Mouse (Mus musculus): ENCODE data around the gene Rffl. TPM values are rescaled to one million over a fixed set of nuclear protein-coding genes. Genes with fewer than 3 reads are reported as not detected.

Gene Rffl
- polyA plus RNA-seq, 1 experiment: 8.9 TPM

DNA sequence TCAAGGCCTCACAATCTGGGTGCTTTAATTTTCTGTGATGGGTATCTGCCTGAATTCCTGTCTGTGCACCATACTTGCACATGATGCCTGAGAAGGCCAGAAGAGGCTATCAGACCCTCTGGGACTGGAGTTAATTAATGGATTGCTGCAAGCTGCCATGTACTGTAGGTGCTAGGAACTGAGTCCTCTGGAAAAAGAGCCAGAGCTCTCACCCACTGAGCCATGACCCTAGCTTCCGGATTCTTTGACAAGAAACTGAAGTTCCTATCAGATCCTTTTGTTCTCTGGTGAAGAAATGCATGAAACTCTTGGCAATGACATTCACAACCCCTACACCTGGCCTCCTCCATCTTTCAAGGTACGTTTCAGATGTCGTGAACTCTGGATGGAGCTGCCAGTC is 24.1 kb downstream of the Rffl start:
- WGBS: 88% methylated on average over 3 of the region's 3 CpGs
- TF ChIP-seq CTCF (IDR thresholded peaks at IDR 0.05; ENCODE audit: extremely low read depth, insufficient read length, insufficient replicate concordance, low read depth, low read length) (no peak), POLR2A (IDR thresholded peaks at IDR 0.05; ENCODE audit: low read depth, low read length) (no peak)
- H3K4me3 ChIP-seq (ENCODE audit: low read depth, low read length): no peak overlapping the region
- no peak overlapping the region for H3K27ac ChIP-seq (ENCODE audit: insufficient read depth, low read depth, low read length)
- no peaks in the 10 kb centered on the region for H3K36me3 ChIP-seq (ENCODE audit: control insufficient read depth, insufficient read depth, low read length)
- no peaks in the 10 kb centered on the region for H3K4me1 ChIP-seq (ENCODE audit: control insufficient read depth, insufficient read depth, insufficient read length, low read length)
- no peaks in the 10 kb centered on the region for H3K27me3 ChIP-seq (ENCODE audit: control insufficient read depth, insufficient read depth, low read length)

DNA sequence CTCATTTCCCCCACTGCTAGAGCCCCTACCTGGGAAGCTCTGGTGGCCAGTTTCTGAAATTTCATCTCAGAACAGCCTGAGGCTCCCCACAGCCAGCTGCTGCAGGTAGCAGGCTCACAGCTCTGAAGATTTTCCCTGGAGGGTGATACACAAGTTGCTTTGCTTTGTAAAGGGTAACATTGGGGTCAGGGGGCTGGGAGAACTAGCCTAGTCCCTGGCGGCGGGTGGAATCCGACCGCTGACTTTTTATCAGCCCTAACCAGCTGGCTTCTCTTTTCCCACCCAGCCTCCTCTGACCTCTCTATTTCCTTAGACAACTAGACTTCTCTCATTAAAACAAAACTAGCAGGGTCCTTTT is 25.0 kb downstream of the Rffl start:
- no peaks in the 10 kb centered on the region for H3K27me3 ChIP-seq (ENCODE audit: control insufficient read depth, insufficient read depth, low read length)
- no peaks in the 10 kb centered on the region for H3K4me1 ChIP-seq (ENCODE audit: control insufficient read depth, insufficient read depth, insufficient read length, low read length)
- H3K27ac ChIP-seq (ENCODE audit: insufficient read depth, low read depth, low read length): peak overlapping the region; percentile 17; the same call in 1 of the 2 replicates
- WGBS: 53% methylated on average over 4 of the region's 4 CpGs
- TF ChIP-seq POLR2A (IDR thresholded peaks at IDR 0.05; ENCODE audit: low read depth, low read length) (no peak), CTCF (IDR thresholded peaks at IDR 0.05; ENCODE audit: extremely low read depth, insufficient read length, insufficient replicate concordance, low read depth, low read length) (no peak)
- peak overlapping the region; percentile 34; the same call in 1 of the 2 replicates for H3K4me3 ChIP-seq (ENCODE audit: low read depth, low read length)
- H3K36me3 ChIP-seq (ENCODE audit: control insufficient read depth, insufficient read depth, low read length): no peaks in the 10 kb centered on the region

DNA sequence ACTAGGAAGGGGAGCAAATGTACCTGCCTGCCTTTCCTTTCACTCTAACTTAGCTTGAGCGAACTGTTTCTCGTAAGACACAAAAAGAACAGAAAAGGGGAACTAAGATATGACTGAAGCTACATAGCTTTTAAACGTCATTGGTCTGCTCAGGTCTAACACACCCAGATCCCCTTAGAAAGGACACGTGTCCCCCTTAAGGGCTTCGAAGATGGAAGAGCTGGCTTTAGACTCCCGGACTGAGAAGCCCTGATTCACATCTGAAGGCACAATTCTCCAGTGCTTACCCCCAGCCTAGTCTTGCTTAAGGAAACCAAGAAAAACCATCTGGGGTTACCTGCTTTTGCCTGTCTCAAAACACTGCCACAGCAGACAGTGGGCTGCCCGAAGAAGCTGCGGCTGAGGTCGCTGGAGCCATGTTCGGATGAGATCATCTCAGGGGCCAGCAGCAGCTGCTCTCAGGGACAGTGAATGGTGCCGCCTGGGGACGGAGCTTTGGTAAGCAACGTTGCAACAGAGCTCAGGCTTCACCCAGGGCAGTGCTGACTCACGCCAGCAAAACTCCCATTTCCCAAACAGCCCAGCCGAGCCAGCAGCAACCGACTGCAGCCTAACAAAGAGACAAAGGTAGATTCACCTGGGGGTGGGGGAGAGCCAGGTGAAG is 25.5 kb downstream of the Rffl start:
- no peaks in the 10 kb centered on the region for H3K36me3 ChIP-seq (ENCODE audit: control insufficient read depth, insufficient read depth, low read length)
- H3K27me3 ChIP-seq (ENCODE audit: control insufficient read depth, insufficient read depth, low read length): no peaks in the 10 kb centered on the region
- peak overlapping the region; percentile 34 for H3K4me3 ChIP-seq (ENCODE audit: low read depth, low read length)
- peak overlapping the region; percentile 31; the same call in 1 of the 2 replicates for H3K27ac ChIP-seq (ENCODE audit: insufficient read depth, low read depth, low read length)
- 54% methylated on average over 16 of the region's 16 CpGs for WGBS
- no peaks in the 10 kb centered on the region for H3K4me1 ChIP-seq (ENCODE audit: control insufficient read depth, insufficient read depth, insufficient read length, low read length)
- TF ChIP-seq POLR2A (IDR thresholded peaks at IDR 0.05; ENCODE audit: low read depth, low read length): no peak
- no peak for TF ChIP-seq CTCF (IDR thresholded peaks at IDR 0.05; ENCODE audit: extremely low read depth, insufficient read length, insufficient replicate concordance, low read depth, low read length)

DNA sequence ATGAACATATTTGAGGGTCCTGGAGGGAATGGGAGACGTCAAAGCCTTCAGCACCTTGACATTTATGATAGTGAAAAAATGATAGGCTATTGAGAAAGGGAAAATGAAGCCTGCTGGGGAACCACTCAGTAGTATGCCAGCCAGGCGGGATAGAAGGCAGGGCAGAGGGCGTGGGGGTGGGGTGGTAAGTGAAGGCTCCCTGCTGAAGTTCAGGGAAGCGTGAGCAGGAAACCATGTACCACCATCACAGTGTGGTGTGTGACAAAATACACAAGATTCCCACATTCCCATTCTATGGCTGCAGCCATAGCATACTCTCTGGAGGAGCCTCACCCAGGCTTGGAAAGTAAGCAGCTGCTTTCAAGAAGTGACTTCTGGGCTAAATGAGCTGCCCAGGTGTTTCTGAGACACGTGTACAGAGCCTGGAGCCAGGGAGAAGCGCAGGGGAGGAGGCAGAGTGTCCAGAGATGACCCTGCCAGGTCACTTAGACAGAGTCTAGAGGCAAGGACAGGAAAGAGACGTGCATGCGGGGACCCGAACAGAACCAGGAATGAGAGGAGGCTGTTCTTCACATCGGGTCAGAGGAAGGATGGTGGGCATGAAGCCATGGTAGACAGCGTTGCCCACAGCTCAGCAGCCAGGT is 26.1 kb downstream of the Rffl start:
- H3K4me3 ChIP-seq (ENCODE audit: low read depth, low read length): peak overlapping the region; percentile 30
- 0 out of 2 replicates have a peak overlapping the region, but pooled peaks have one; percentile 31 for H3K27ac ChIP-seq (ENCODE audit: insufficient read depth, low read depth, low read length)
- no peaks in the 10 kb centered on the region for H3K4me1 ChIP-seq (ENCODE audit: control insufficient read depth, insufficient read depth, insufficient read length, low read length)
- no peaks in the 10 kb centered on the region for H3K36me3 ChIP-seq (ENCODE audit: control insufficient read depth, insufficient read depth, low read length)
- H3K27me3 ChIP-seq (ENCODE audit: control insufficient read depth, insufficient read depth, low read length): no peaks in the 10 kb centered on the region
- WGBS: 76% methylated on average over 11 of the region's 11 CpGs
- TF ChIP-seq POLR2A (IDR thresholded peaks at IDR 0.05; ENCODE audit: low read depth, low read length) (no peak), CTCF (IDR thresholded peaks at IDR 0.05; ENCODE audit: extremely low read depth, insufficient read length, insufficient replicate concordance, low read depth, low read length) (no peak)

DNA sequence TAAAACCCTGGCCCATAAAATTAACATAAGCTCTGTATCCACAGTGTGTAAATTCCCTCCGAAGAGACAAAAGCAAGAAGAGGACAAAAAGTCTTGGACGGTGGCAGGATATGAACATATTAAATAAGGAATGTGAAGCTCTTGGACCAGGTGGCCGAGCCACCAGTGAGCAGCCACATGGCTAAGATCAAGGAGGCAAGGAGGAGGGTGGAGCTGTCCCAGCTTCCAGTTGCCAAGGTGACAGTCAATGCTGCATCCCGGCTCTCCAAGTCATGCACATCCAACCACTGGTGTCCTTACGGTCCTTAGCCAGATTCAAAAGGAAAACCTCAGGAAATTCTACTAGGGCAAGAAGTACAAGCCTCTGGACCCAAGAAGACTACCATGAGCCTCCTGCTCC is 32.5 kb downstream of the Rffl start:
- 71% methylated on average over 5 of the region's 5 CpGs for WGBS
- no peaks in the 10 kb centered on the region for H3K4me1 ChIP-seq (ENCODE audit: control insufficient read depth, insufficient read depth, insufficient read length, low read length)
- TF ChIP-seq POLR2A (IDR thresholded peaks at IDR 0.05; ENCODE audit: low read depth, low read length) (no peak), CTCF (IDR thresholded peaks at IDR 0.05; ENCODE audit: extremely low read depth, insufficient read length, insufficient replicate concordance, low read depth, low read length) (no peak)
- no peaks in the 10 kb centered on the region for H3K27me3 ChIP-seq (ENCODE audit: control insufficient read depth, insufficient read depth, low read length)
- no peak overlapping the region for H3K27ac ChIP-seq (ENCODE audit: insufficient read depth, low read depth, low read length)
- no peaks in the 10 kb centered on the region for H3K36me3 ChIP-seq (ENCODE audit: control insufficient read depth, insufficient read depth, low read length)
- H3K4me3 ChIP-seq (ENCODE audit: low read depth, low read length): no peak overlapping the region

DNA sequence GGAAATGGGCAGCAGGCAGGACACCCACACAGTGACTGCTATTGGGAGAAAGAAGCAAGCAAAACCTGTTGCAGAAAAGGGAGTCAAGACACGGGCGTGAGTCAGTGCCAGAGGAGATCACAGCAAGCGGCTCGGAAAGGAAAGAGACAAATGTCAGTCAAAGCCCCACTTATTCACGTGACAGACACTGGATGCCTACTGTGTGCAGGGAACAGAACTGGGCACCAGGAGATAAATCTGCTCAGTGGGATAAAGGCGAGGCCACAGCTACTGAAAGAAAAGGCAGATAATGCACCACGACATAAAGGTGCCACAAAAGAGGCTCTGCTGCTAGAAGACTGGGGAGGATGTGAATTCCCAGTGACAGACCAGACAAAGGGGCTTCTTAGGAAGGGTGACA is 33.2 kb downstream of the Rffl start:
- H3K4me3 ChIP-seq (ENCODE audit: low read depth, low read length): no peak overlapping the region
- no peak overlapping the region for H3K27ac ChIP-seq (ENCODE audit: insufficient read depth, low read depth, low read length)
- no peak for TF ChIP-seq POLR2A (IDR thresholded peaks at IDR 0.05; ENCODE audit: low read depth, low read length)
- TF ChIP-seq CTCF (IDR thresholded peaks at IDR 0.05; ENCODE audit: extremely low read depth, insufficient read length, insufficient replicate concordance, low read depth, low read length): no peak
- no peaks in the 10 kb centered on the region for H3K36me3 ChIP-seq (ENCODE audit: control insufficient read depth, insufficient read depth, low read length)
- WGBS: 86% methylated on average over 7 of the region's 7 CpGs
- no peaks in the 10 kb centered on the region for H3K4me1 ChIP-seq (ENCODE audit: control insufficient read depth, insufficient read depth, insufficient read length, low read length)
- H3K27me3 ChIP-seq (ENCODE audit: control insufficient read depth, insufficient read depth, low read length): no peaks in the 10 kb centered on the region

DNA sequence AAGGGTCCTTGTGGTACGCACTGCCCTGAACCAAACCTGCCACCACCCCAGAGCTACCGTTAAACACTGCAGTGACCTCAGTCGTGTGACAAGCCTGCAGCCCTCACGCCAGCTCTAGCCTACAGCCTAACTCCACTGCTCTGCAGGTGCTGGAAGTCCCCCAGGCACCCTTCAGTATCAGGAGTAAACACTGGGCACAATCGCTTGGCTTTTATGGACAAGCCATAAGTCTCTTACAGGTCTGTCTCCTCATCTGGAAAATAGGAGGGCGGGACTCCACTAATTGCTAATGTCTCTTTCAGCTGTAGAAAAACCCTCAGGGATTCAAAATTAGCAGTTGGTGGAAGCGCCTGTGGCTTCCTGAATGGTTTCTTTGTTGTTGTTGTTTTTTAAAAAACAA is 33.8 kb downstream of the Rffl start:
- no peaks in the 10 kb centered on the region for H3K36me3 ChIP-seq (ENCODE audit: control insufficient read depth, insufficient read depth, low read length)
- WGBS: 41% methylated on average over 7 of the region's 7 CpGs
- H3K4me3 ChIP-seq (ENCODE audit: low read depth, low read length): no peak overlapping the region
- TF ChIP-seq CTCF (IDR thresholded peaks at IDR 0.05; ENCODE audit: extremely low read depth, insufficient read length, insufficient replicate concordance, low read depth, low read length) (no peak), POLR2A (IDR thresholded peaks at IDR 0.05; ENCODE audit: low read depth, low read length) (no peak)
- no peaks in the 10 kb centered on the region for H3K4me1 ChIP-seq (ENCODE audit: control insufficient read depth, insufficient read depth, insufficient read length, low read length)
- H3K27ac ChIP-seq (ENCODE audit: insufficient read depth, low read depth, low read length): no peak overlapping the region
- H3K27me3 ChIP-seq (ENCODE audit: control insufficient read depth, insufficient read depth, low read length): no peaks in the 10 kb centered on the region

Measured in small intestine, adult 2 months (tissue).